Comparison of ENCODE assay signal across 8 mouse cellular contexts in genomic region chr17:85116643-85117042, GRCm38 (mm10). TPM values are rescaled to one million over a fixed set of nuclear protein-coding genes. Genes with fewer than 3 reads are reported as not detected.
DNase-seq lines count a peak whose midpoint lies in the region; ATAC-seq and TF ChIP-seq lines count a peak whose summit lies in the region.

No protein-coding gene starts in this region.

- H3K36me3 ChIP-seq in kidney, embryonic 16.5 days (ENCODE audit: insufficient read depth, low read length): no peaks in the 10 kb centered on the region
- H3K36me3 ChIP-seq in G1E (replicated peaks): peaks cover 4% of the 10 kb centered on the region
- H3K36me3 ChIP-seq in neural tube, embryonic 11.5 days (ENCODE audit: control insufficient read depth, insufficient read depth, low read length): no peaks in the 10 kb centered on the region

- WGBS in kidney, embryonic 16.5 days: 31% methylated on average over 4 of the region's 4 CpGs
- WGBS in neural tube, embryonic 11.5 days: 32% methylated on average over 4 of the region's 4 CpGs

- no peaks in the 10 kb centered on the region for H3K4me1 ChIP-seq in kidney, embryonic 16.5 days (ENCODE audit: insufficient read depth, low read length)
- no peaks in the 10 kb centered on the region for H3K4me1 ChIP-seq in G1E (ENCODE audit: insufficient read depth, low read depth, low read length)
- H3K4me1 ChIP-seq in embryonic fibroblast, embryonic 13.5 days (ENCODE audit: control insufficient read depth, insufficient read depth, low read length): no peaks in the 10 kb centered on the region
- no peaks in the 10 kb centered on the region for H3K4me1 ChIP-seq in neural tube, embryonic 11.5 days (ENCODE audit: control insufficient read depth, insufficient read depth, low read length)

- TF ChIP-seq POLR2A in embryonic fibroblast, embryonic 13.5 days (IDR thresholded peaks at IDR 0.05; ENCODE audit: low read depth, low read length): no peak

- H3K9me3 ChIP-seq in kidney, embryonic 16.5 days (ENCODE audit: low read length): no peaks in the 10 kb centered on the region
- H3K9me3 ChIP-seq in G1E (replicated peaks): no peaks in the 10 kb centered on the region
- H3K9me3 ChIP-seq in neural tube, embryonic 11.5 days (ENCODE audit: control insufficient read depth, low read length): no peaks in the 10 kb centered on the region

- no peak overlapping the region for H3K9ac ChIP-seq in kidney, embryonic 16.5 days (replicated peaks; ENCODE audit: low read length)
- no peak overlapping the region for H3K9ac ChIP-seq in neural tube, embryonic 11.5 days (ENCODE audit: low read length)

- peak; percentile 32 for TF ChIP-seq CTCF in G1E (IDR thresholded peaks at IDR 0.05; ENCODE audit: low read depth, low read length)
- TF ChIP-seq CTCF in embryonic fibroblast, embryonic 13.5 days (IDR thresholded peaks at IDR 0.05; ENCODE audit: borderline replicate concordance, insufficient read depth, low read length): peak; percentile 44; the same call in 1 of the 2 replicates

- H3K4me3 ChIP-seq in kidney, embryonic 16.5 days (ENCODE audit: low read length): no peak overlapping the region
- H3K4me3 ChIP-seq in G1E (ENCODE audit: low read depth, low read length): no peak overlapping the region
- H3K4me3 ChIP-seq in embryonic fibroblast, embryonic 13.5 days (ENCODE audit: insufficient read depth, low read length): no peak overlapping the region
- H3K4me3 ChIP-seq in neural tube, embryonic 11.5 days (ENCODE audit: low read depth, low read length): no peak overlapping the region

- H3K27ac ChIP-seq in kidney, embryonic 16.5 days (ENCODE audit: low read length): no peak overlapping the region
- H3K27ac ChIP-seq in embryonic fibroblast, embryonic 13.5 days (ENCODE audit: insufficient read depth, low read length): no peak overlapping the region
- H3K27ac ChIP-seq in neural tube, embryonic 11.5 days (ENCODE audit: low read depth, low read length): no peak overlapping the region

- peak; percentile 66 for DNase-seq in kidney, adult 18-20 months
- peak; percentile 4 for DNase-seq in G1E (ENCODE audit: low spot score)
- DNase-seq in brain, adult 2 months (ENCODE audit: low read depth, low spot score): peak; percentile 71
- DNase-seq in layer of hippocampus, postnatal 36 days: peak; percentile 37 to 54
- peak; percentile 66 for DNase-seq in neural tube, embryonic 11.5 days (ENCODE audit: low spot score)
- no peak for DNase-seq in yolk sac, embryonic 10.5 days (ENCODE audit: low spot score)

- H3K4me2 ChIP-seq in kidney, embryonic 16.5 days (replicated peaks; ENCODE audit: low read depth, low read length): no peak overlapping the region
- H3K4me2 ChIP-seq in neural tube, embryonic 11.5 days (ENCODE audit: low read depth): no peak overlapping the region

- ATAC-seq in kidney, embryonic 16.5 days (ENCODE audit: low FRiP score, low TSS enrichment): no peak
- ATAC-seq in G1E (ENCODE audit: extremely low read depth, insufficient number of reproducible peaks, low FRiP score, poor library complexity, severe bottlenecking): no peak
- no peak for ATAC-seq in neural tube, embryonic 11.5 days (ENCODE audit: insufficient read depth, low FRiP score, low TSS enrichment)

- no peaks in the 10 kb centered on the region for H3K27me3 ChIP-seq in kidney, embryonic 16.5 days (ENCODE audit: insufficient read depth, low read length)
- no peaks in the 10 kb centered on the region for H3K27me3 ChIP-seq in G1E (ENCODE audit: insufficient read depth, low read length)
- no peaks in the 10 kb centered on the region for H3K27me3 ChIP-seq in neural tube, embryonic 11.5 days (ENCODE audit: control insufficient read depth, insufficient read depth, low read length)

RNA-seq across cellular contexts. Expression of gene Camkmt, which starts 26.3 kb away (rescaled TPM):
- 14.9 and 15.2 TPM in 2 replicates for polyA plus RNA-seq in kidney, embryonic 16.5 days (2015; fragmentation: Nextera tagmentation; extraction: Ambion mirVana)
- total RNA-seq in G1E (2014; fragmentation: Nextera tagmentation) (8.0 and 10.0 TPM in 2 replicates), G1E (2017) (1.5 and 1.7 TPM in 2 replicates)
- 1.6 and 2.4 TPM in 2 replicates for polyA plus RNA-seq in G1E (2012)
- 3.4 and 4.8 TPM in 2 replicates for polyA plus RNA-seq in embryonic fibroblast, embryonic 13.5 days (2011; ENCODE audit: insufficient read length, low read depth, missing spikeins)
- total RNA-seq in layer of hippocampus, postnatal 36 days (2021): 10 to 100 TPM; 12.5 to 13.5 TPM
- 11.3 and 12.1 TPM in 2 replicates for polyA plus RNA-seq in neural tube, embryonic 11.5 days (2014; fragmentation: Nextera tagmentation; extraction: Ambion mirVana)

RNA-seq across cellular contexts. Expression of gene Prepl, which starts 26.6 kb away (rescaled TPM):
- polyA plus RNA-seq in kidney, embryonic 16.5 days (2015; fragmentation: Nextera tagmentation; extraction: Ambion mirVana): 33.0 and 36.5 TPM in 2 replicates
- total RNA-seq in G1E (2014; fragmentation: Nextera tagmentation) (53.0 and 68.4 TPM in 2 replicates), G1E (2017) (21.3 and 27.4 TPM in 2 replicates)
- polyA plus RNA-seq in G1E (2012): 0.98 and 1.2 TPM in 2 replicates
- 60.7 and 80.4 TPM in 2 replicates for polyA plus RNA-seq in embryonic fibroblast, embryonic 13.5 days (2011; ENCODE audit: insufficient read length, low read depth, missing spikeins)
- total RNA-seq in layer of hippocampus, postnatal 36 days (2021): 100 to 1,000 TPM; 346 to 372 TPM
- 67.7 and 75.6 TPM in 2 replicates for polyA plus RNA-seq in neural tube, embryonic 11.5 days (2014; fragmentation: Nextera tagmentation; extraction: Ambion mirVana)

Comparison
In these comparisons a context has a peak if more than half of its experiments do, and no peak if none do; other contexts are left out.
1. RNA of gene Prepl, which starts 26.6 kb away (polyA plus RNA-seq): 67.7 to 75.6 TPM in neural tube, embryonic 11.5 days, 60.7 to 80.4 TPM in embryonic fibroblast, embryonic 13.5 days and 33.0 to 36.5 TPM in kidney, embryonic 16.5 days; 0.98 to 1.2 TPM in G1E; every median in the first group is over 10 times any median in the second.